Mouse (Mus musculus): Measurements from ENCODE around the gene Smok3c. TPM values are rescaled to one million over a fixed set of nuclear protein-coding genes. Genes with fewer than 3 reads are reported as not detected.

Smok3c gene
- not detected for polyA plus RNA-seq (2017; shearing (Covaris generic))

DNA sequence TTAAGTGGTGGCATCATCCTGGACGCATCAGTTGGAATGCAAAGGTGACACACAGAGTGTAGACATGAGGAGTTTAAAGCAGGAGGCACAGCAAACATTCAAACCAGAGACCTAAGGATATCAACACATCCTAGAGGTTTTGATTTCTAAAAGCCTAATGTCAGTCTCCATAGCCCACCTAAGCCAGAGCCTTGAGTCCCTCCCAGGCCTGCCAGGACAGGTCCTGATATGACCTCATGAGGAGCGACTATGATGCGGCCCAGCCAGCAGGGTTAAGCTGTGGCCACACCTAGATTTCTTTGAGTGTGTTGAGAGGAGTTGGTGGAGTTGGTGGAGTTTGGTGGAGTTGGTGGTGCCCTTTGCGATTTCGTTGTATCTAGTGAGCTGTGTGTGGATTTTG lies at the start of gene Smok3c:
TSS of gene Smok3c (plus strand) at position 301 of the 400 bp plus-strand sequence.

DNA sequence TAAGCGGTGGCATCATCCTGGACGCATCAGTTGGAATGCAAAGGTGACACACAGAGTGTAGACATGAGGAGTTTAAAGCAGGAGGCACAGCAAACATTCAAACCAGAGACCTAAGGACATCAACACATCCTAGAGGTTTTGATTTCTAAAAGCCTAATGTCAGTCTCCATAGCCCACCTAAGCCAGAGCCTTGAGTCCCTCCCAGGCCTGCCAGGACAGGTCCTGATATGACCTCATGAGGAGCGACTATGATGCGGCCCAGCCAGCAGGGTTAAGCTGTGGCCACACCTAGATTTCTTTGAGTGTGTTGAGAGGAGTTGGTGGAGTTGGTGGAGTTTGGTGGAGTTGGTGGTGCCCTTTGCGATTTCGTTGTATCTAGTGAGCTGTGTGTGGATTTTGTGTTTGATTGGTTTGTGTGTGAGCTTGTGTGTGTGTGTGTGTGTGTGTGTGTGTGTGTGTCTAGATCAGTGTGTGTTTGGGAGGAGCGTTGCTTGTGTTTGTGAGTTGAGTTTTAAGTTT lies 32.0 kb upstream of the Smok3c start, which contains the start of the genes Smok3a and Smok3b:
TSS of gene Smok3a (plus strand) at position 301 of the 519 bp plus-strand sequence.
TSS of gene Smok3b (plus strand) at position 469 of the 519 bp plus-strand sequence.

DNA sequence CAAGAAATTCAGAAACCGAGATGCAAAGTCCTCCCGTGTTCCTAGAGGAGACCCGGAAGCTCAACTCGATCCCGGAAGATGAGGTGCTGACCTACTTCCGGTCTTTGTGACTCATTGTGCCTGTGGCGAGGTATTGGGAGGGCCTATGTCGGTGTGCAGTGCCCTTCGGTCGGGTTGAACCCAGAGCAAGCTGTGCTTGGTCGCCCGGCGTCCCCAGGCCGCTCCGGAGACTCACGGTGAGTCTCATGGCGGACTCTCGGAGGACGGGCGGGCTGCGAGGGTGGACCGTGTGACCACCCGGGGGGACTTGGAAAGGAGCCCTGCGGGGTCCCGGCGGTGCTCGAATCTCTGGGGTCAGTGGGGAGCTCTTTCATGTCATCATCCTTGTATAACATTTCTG lies 32.0 kb downstream of the Smok3c start, which contains the start of gene Zkscan1:
TSS of gene Zkscan1 (plus strand) at position 89 of the 400 bp plus-strand sequence.

Other genes with a start within 250 kb of the Smok3c start
- 2.7 TPM for gene Pilra, start 216.9 kb upstream of the Smok3c start, polyA plus RNA-seq (2017; shearing (Covaris generic))
- gene Pilrb1, start 195.1 kb upstream of the Smok3c start, polyA plus RNA-seq (2017; shearing (Covaris generic)): 3.6 TPM
- gene Pilrb2, start 181.4 kb upstream of the Smok3c start, polyA plus RNA-seq (2017; shearing (Covaris generic)): 2.2 TPM
- not detected for gene Cyp3a13, start 131.6 kb upstream of the Smok3c start, polyA plus RNA-seq (2017; shearing (Covaris generic))
- gene Gjc3, start 90.1 kb upstream of the Smok3c start, polyA plus RNA-seq (2017; shearing (Covaris generic)): not detected
- gene Azgp1, start 71.7 kb upstream of the Smok3c start, polyA plus RNA-seq (2017; shearing (Covaris generic)): not detected
- gene Smok3a, start 31.9 kb upstream of the Smok3c start, polyA plus RNA-seq (2017; shearing (Covaris generic)): not detected
- gene Smok3b, start 31.8 kb upstream of the Smok3c start, polyA plus RNA-seq (2017; shearing (Covaris generic)): not detected
- 24.9 TPM for gene Zkscan1, start 31.9 kb downstream of the Smok3c start, polyA plus RNA-seq (2017; shearing (Covaris generic))
- gene Zscan21, start 63.7 kb downstream of the Smok3c start, polyA plus RNA-seq (2017; shearing (Covaris generic)): 29.4 TPM
- gene Zfp113, start 102.5 kb downstream of the Smok3c start, polyA plus RNA-seq (2017; shearing (Covaris generic)): 21.6 TPM
- gene Cops6, start 107.9 kb downstream of the Smok3c start, polyA plus RNA-seq (2017; shearing (Covaris generic)): 229 TPM
- gene Ap4m1, start 118.8 kb downstream of the Smok3c start, polyA plus RNA-seq (2017; shearing (Covaris generic)): 12.5 TPM
- 98.7 TPM for gene Mcm7, start 119.2 kb downstream of the Smok3c start, polyA plus RNA-seq (2017; shearing (Covaris generic))
- 66.2 TPM for gene Taf6, start 134.3 kb downstream of the Smok3c start, polyA plus RNA-seq (2017; shearing (Covaris generic))
- gene Cnpy4, start 134.3 kb downstream of the Smok3c start, polyA plus RNA-seq (2017; shearing (Covaris generic)): 19.3 TPM
- gene Mblac1, start 141.1 kb downstream of the Smok3c start, polyA plus RNA-seq (2017; shearing (Covaris generic)): 0.74 TPM
- gene Nxpe5, start 172.7 kb downstream of the Smok3c start, polyA plus RNA-seq (2017; shearing (Covaris generic)): not detected
- gene Lamtor4, start 202.3 kb downstream of the Smok3c start, polyA plus RNA-seq (2017; shearing (Covaris generic)): 117 TPM
- gene BC037034, start 210.8 kb downstream of the Smok3c start, polyA plus RNA-seq (2017; shearing (Covaris generic)): 13.3 TPM
- 1.1 TPM for gene Gal3st4, start 219.6 kb downstream of the Smok3c start, polyA plus RNA-seq (2017; shearing (Covaris generic))
- gene Gm43720, start 226.8 kb downstream of the Smok3c start, polyA plus RNA-seq (2017; shearing (Covaris generic)): not detected
- 3.1 TPM for gene Gpc2, start 226.8 kb downstream of the Smok3c start, polyA plus RNA-seq (2017; shearing (Covaris generic))
- gene Stag3, start 227.0 kb downstream of the Smok3c start, polyA plus RNA-seq (2017; shearing (Covaris generic)): 0.74 TPM